Mouse (Mus musculus) hindbrain, embryonic 15.5 days (tissue): ENCODE measurements at regions not wholly inside any gene's neighbourhood (a gene's known extent, or its start where the extent isn't known, plus 50 kb on each side); places are given as distances from the start of the nearest gene placed in this dataset.

Experiments used
- ATAC-seq: fragments of 200-750 bp; cut with Nextera tagmentation; 2 replicates; pipeline ENCODE4 v1.8.0; 2017; ENCODE audit warnings: low read depth, moderate number of reproducible peaks, moderate TSS enrichment; ENCODE audit not compliant: low FRiP score
- H3K27ac ChIP-seq: fragments of 300-500 bp; sonication (generic); replicated peaks from 2 replicates; pipeline ENCODE4 v1.5.1; 2015; ENCODE audit warnings: mild to moderate bottlenecking, inconsistent platforms
- H3K27me3 ChIP-seq: fragments of 300-500 bp; sonication (generic); 2 replicates; pipeline ENCODE4 v1.6.1; 2015; ENCODE audit warnings: control low read depth, inconsistent platforms
- H3K36me3 ChIP-seq: fragments of 300-500 bp; sonication (generic); 2 replicates; pipeline ENCODE4 v1.6.1; 2015; ENCODE audit warnings: control low read depth, inconsistent platforms
- H3K4me1 ChIP-seq: fragments of 300-500 bp; sonication (generic); replicated peaks from 2 replicates; pipeline ENCODE4 v1.6.1; 2015; ENCODE audit warnings: control low read depth, inconsistent platforms
- H3K4me2 ChIP-seq: fragments of 300-500 bp; sonication (generic); 2 replicates; pipeline ENCODE4 v1.6.1; 2015; ENCODE audit warnings: moderate library complexity, mild to moderate bottlenecking, inconsistent platforms
- H3K4me3 ChIP-seq: fragments of 300-500 bp; sonication (generic); 2 replicates; pipeline ENCODE4 v1.5.1; 2015; ENCODE audit warnings: mild to moderate bottlenecking, inconsistent platforms
- H3K9ac ChIP-seq: fragments of 300-500 bp; sonication (generic); 2 replicates; pipeline ENCODE4 v1.6.1; 2015; ENCODE audit warnings: inconsistent platforms
- H3K9me3 ChIP-seq: fragments of 300-500 bp; sonication (generic); 2 replicates; pipeline ENCODE4 v1.6.1; 2016; ENCODE audit warnings: control low read depth, inconsistent platforms
- WGBS: fragments of 180-500 bp; shearing (Covaris S2); methylation state at CpG from one replicate; pipeline ENCODE4 v1.1.7; 2015; 5-methylcytosine and 5-hydroxymethylcytosine counted together

DNA sequence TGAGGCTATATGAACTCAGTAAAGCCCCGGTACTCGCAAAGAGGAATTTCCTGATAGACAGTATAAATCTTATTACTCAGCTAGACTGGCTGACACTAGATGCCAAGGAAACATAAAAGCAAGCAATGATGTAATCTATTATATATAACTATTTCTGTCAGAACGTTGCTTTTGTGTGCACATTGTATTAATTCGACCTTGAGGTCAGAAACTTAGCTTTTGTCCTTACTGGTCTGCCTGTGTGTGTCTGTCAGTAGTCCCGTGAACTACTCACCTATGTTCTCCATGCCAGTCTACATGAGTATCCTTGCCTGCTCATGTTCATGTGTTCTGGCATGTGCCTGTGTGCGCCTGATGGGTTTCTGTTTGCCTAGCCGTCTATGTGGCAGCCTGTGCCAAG is 70.5 kb downstream of the Tmx1 start:
- Histone ChIP-seq H3K4me1 (no peaks in the 10 kb centered on the region), H3K27me3 (no peaks in the 10 kb centered on the region), H3K4me2 (no peak overlapping the region), H3K36me3 (no peaks in the 10 kb centered on the region), H3K27ac (no peak overlapping the region), H3K9ac (no peak overlapping the region), H3K4me3 (no peak overlapping the region), H3K9me3 (no peaks in the 10 kb centered on the region)
- 79% methylated on average over 7 of the region's 7 CpGs for WGBS
- ATAC-seq = no peak

DNA sequence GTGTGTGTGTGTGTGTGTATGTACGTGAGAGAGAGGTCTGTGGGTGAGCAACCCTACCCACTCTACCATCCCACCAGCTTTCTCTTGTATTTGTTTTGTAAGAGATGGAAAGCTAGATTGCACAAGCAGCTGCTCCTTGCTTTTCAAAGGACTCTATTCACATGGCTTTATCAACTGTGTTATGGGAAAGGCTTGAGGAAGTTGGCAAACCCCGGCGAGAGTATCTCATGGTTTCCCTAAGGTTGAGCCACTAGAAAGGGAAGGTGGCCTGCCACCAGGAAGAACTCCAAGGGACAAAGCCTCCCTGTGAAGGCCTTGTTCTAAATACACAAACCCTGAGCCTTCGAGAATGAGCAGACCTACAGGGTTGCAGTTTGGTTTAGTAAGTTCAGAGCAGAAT is 71.8 kb downstream of the Tmx1 start:
- Histone ChIP-seq H3K4me3 (no peak overlapping the region), H3K9ac (no peak overlapping the region), H3K4me1 (no peaks in the 10 kb centered on the region), H3K9me3 (no peaks in the 10 kb centered on the region), H3K27ac (no peak overlapping the region), H3K4me2 (no peak overlapping the region), H3K27me3 (no peaks in the 10 kb centered on the region), H3K36me3 (no peaks in the 10 kb centered on the region)
- ATAC-seq = no peak
- 82% methylated on average over 4 of the region's 4 CpGs for WGBS

DNA sequence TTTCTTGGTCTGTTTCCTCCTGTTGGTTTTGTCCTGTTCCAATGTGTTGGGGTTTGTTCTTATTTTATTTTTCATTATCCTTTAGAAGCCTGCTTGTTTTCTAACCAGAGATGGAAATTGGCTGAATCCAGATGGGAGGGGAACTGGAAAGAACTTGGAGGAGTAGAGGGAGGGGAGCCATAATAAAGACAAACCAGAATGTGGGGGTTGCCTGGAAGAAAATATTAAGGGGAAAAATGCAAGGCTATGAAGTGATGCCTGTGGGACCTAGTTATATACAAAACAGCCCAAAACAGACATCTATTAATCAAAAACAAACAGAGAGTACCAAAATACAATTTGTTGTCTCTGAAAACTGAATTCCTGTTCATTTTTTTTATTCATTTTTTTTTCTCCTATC is 78.8 kb downstream of the Tmx1 start:
- no peak for ATAC-seq
- Histone ChIP-seq H3K4me1 (0 out of 2 replicates have a peak, but pooled peaks cover 6% of the 10 kb centered on the region), H3K4me3 (no peak overlapping the region)

DNA sequence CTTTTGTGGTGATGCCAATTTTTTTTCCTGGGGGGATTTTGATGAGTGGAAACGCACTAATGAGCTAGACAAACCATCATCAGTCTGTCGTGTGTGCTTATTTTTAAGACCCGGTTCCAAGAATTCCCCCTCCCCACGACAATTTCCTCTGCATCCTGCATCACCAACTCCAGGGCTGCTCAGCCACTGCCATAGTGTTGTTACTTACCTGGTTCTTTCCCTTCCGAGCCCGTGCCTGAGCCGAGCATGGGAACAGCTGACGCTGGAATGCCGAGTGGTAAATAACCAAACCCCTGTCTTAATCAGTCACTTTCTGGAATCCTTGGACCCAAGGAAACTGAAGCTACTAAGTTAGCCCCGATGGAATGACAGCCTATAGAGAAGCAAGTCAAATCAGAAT is 79.3 kb downstream of the Tmx1 start:
- Histone ChIP-seq H3K27ac (no peak overlapping the region), H3K4me1 (0 out of 2 replicates have a peak, but pooled peaks cover 6% of the 10 kb centered on the region), H3K4me3 (no peak overlapping the region), H3K36me3 (no peaks in the 10 kb centered on the region), H3K27me3 (no peaks in the 10 kb centered on the region), H3K4me2 (no peak overlapping the region), H3K9ac (no peak overlapping the region), H3K9me3 (no peaks in the 10 kb centered on the region)
- ATAC-seq = no peak
- WGBS = 79% methylated on average over 10 of the region's 10 CpGs

More for the DNA sequence above, 78.8 kb downstream of the Tmx1 start:
- Histone ChIP-seq H3K9me3 (no peaks in the 10 kb centered on the region), H3K36me3 (no peaks in the 10 kb centered on the region), H3K4me2 (no peak overlapping the region), H3K27ac (no peak overlapping the region), H3K9ac (no peak overlapping the region), H3K27me3 (no peaks in the 10 kb centered on the region)

DNA sequence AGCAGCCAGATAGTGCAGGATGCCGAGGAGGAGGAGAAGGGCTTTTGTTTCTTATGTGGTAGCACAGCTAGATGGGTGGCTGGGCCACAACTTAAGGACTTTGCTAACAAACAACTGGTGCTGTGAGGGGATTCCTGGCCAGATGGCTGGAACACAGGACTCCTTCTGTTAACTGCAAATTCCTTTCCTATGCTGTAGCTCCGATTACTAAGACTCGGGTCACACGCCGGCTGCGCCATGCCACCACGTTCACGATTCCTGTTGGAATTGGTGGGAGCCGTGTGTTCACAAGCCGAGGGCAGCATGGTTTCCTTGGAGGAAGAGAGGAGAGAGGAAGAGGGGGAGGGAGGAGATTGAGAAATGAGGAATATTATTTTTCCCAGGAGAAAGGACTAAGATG is 79.9 kb downstream of the Tmx1 start:
- H3K4me3 ChIP-seq = no peak overlapping the region
- 0 out of 2 replicates have a peak overlapping the region, but pooled peaks have one; percentile 28 for H3K27ac ChIP-seq
- H3K27me3 ChIP-seq = no peaks in the 10 kb centered on the region
- no peaks in the 10 kb centered on the region for H3K9me3 ChIP-seq
- 0 out of 2 replicates have a peak, but pooled peaks cover 6% of the 10 kb centered on the region for H3K4me1 ChIP-seq
- H3K4me2 ChIP-seq = no peak overlapping the region
- H3K36me3 ChIP-seq = no peaks in the 10 kb centered on the region
- WGBS = 70% methylated on average over 10 of the region's 10 CpGs
- ATAC-seq = no peak
- H3K9ac ChIP-seq = no peak overlapping the region

DNA sequence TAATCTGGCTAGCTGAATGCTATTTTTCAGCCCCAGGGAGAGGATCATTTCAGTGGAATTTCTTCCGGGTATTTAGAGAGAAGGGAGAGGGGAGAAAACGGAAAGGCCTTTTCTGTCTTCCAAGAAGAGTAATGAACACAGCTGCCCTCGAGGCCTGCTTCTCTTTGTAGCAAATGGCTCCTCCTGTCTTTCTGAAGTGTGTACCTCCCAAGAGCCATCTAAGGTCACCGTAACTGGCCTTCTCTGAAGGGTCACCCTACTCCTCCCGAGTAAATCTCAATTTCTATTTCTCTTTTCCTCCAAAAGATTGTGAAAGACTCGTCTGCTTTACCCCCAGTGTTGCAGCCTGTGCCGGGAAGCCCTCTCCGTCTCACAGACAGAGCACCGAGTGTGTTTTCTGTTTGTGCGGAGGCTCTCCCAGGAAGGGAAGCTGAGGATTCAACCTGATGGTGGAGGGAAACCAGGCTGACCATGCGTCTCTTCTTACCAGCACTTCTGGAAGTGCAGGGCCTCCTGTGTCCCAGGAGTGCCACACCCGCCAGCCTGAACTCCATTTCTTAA is 80.6 kb downstream of the Tmx1 start:
- 0 out of 2 replicates have a peak overlapping the region, but pooled peaks have one; percentile 28 for H3K27ac ChIP-seq
- no peak overlapping the region for H3K9ac ChIP-seq
- ATAC-seq = no peak

DNA sequence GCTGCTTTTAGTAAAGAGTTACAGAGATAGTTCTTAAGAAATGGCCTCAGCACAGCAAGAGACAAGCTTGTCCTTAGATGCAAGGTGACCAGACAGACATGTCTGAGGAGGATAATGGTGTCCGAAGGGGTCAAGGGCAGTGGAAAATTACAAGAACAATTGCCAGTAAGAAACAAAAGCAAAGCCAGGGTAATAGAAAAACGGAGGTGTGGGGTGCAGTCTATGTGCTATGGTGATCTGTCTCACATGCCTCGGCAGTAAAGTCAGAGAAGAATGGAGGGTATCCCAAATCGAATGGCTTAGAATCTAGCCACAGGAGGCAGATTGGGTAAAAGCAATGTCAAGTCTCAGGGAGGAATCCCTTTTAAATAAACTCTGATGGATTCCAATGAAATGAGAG is 86.2 kb downstream of the Tmx1 start:
- H3K9ac ChIP-seq = no peak overlapping the region
- ATAC-seq = no peak
- H3K4me1 ChIP-seq = peaks cover 2% of the 10 kb centered on the region; the same call in 1 of the 2 replicates
- no peak overlapping the region for H3K4me2 ChIP-seq
- H3K27me3 ChIP-seq = no peaks in the 10 kb centered on the region
- 57% methylated on average over 4 of the region's 4 CpGs for WGBS
- H3K4me3 ChIP-seq = no peak overlapping the region
- H3K27ac ChIP-seq = no peak overlapping the region
- H3K36me3 ChIP-seq = no peaks in the 10 kb centered on the region
- no peaks in the 10 kb centered on the region for H3K9me3 ChIP-seq

More for the DNA sequence above, 80.6 kb downstream of the Tmx1 start:
- WGBS = 62% methylated on average over 12 of the region's 12 CpGs
- no peaks in the 10 kb centered on the region for H3K36me3 ChIP-seq
- no peaks in the 10 kb centered on the region for H3K9me3 ChIP-seq
- 0 out of 2 replicates have a peak, but pooled peaks cover 6% of the 10 kb centered on the region for H3K4me1 ChIP-seq
- no peaks in the 10 kb centered on the region for H3K27me3 ChIP-seq
- H3K4me3 ChIP-seq = no peak overlapping the region
- H3K4me2 ChIP-seq = no peak overlapping the region

DNA sequence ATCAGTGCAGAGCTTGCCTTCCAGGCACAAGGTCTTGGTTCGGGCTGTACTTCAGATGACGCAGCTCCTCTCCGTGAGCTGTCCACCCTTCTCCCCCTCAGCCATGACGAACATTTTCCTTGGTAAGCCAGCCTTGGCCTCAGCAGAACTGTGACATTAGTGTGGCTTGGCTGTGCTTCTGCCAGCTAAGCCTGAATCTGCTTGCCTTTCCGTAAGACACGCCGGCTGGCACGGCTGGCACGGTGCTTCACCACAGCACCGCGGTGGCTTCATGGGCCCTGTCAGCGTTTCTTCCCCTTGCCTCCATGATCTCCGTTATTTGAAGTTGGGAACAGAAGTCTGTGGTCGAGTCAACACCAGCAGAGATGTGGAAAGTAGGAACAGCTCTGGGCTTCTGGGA is 87.0 kb downstream of the Tmx1 start:
- peaks cover 4% of the 10 kb centered on the region; the same call in 1 of the 2 replicates for H3K4me1 ChIP-seq
- no peak overlapping the region for H3K9ac ChIP-seq
- no peaks in the 10 kb centered on the region for H3K36me3 ChIP-seq
- no peaks in the 10 kb centered on the region for H3K9me3 ChIP-seq
- no peak overlapping the region for H3K4me2 ChIP-seq
- H3K27ac ChIP-seq = no peak overlapping the region
- no peak for ATAC-seq
- H3K4me3 ChIP-seq = no peak overlapping the region
- H3K27me3 ChIP-seq = no peaks in the 10 kb centered on the region
- 94% methylated on average over 14 of the region's 14 CpGs for WGBS

DNA sequence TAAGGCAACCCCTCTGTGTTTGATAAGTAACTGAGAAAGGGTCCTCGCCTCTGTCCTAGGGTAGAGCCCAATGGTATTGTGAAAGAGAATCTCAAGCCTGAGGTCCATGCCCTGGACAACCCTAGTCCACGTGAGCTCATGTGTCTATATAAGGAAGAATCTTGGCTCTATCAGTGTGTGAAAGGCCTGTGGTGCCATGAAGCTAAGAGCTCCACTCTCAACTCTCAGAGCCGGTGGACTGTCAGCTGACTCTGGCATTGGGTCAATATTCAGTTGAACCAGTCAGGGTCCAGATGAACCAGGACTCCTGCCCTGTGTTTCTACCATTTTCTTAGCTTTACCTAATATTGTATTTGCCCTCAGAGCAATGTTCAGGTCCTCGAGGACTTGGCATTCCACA is 88.5 kb downstream of the Tmx1 start:
- no peak overlapping the region for H3K27ac ChIP-seq
- no peak overlapping the region for H3K4me2 ChIP-seq
- no peaks in the 10 kb centered on the region for H3K9me3 ChIP-seq
- peaks cover 4% of the 10 kb centered on the region; the same call in 1 of the 2 replicates for H3K4me1 ChIP-seq
- no peaks in the 10 kb centered on the region for H3K36me3 ChIP-seq
- 88% methylated on average over 4 of the region's 4 CpGs for WGBS
- no peak for ATAC-seq
- H3K27me3 ChIP-seq = no peaks in the 10 kb centered on the region
- H3K9ac ChIP-seq = no peak overlapping the region
- no peak overlapping the region for H3K4me3 ChIP-seq

DNA sequence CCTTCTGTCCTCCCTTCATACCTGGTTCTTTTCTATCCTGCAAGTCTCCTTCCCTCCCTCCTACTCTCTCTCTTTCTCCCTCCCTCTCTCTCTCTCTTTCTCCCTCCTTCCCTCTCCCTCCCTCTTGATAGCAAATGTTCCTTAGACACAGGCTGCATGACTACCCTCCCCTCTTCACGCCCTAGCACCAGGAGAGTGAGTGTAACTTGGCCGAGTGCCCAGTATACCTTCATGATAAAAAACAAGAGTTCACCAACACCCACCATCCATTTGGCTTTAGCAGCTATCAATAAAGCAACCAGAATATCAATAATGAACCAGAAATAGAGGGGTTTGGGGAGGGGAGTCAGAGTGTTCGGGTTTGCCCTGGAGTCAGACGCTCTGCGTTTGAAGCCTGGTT is 90.4 kb downstream of the Tmx1 start:
- no peak overlapping the region for H3K9ac ChIP-seq
- ATAC-seq = no peak
- H3K4me1 ChIP-seq = peaks cover 4% of the 10 kb centered on the region; the same call in 1 of the 2 replicates
- H3K36me3 ChIP-seq = no peaks in the 10 kb centered on the region
- no peaks in the 10 kb centered on the region for H3K27me3 ChIP-seq
- 60% methylated on average over 5 of the region's 5 CpGs for WGBS
- no peak overlapping the region for H3K4me3 ChIP-seq
- no peak overlapping the region for H3K27ac ChIP-seq
- no peaks in the 10 kb centered on the region for H3K9me3 ChIP-seq
- H3K4me2 ChIP-seq = no peak overlapping the region

DNA sequence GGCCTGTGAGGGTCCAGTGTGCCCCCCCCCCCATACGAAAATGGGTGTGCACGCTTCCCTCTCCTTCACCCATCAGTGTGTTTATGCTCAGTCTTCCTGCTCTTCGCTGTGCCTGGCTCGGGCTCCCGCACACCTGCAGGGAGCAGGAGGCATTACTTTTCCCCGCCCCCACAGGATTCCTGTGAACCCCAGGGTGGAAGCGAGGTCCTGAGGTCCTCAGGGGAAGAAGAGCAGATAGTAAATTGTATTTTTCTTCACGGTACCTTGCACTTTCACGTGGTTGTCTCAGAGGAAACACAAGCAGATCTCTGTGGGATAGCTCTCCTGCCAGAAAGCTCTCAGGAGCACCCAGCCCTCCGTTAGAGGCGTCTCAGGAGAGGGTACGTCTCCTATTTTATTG is 91.4 kb downstream of the Tmx1 start:
- no peak overlapping the region for H3K27ac ChIP-seq
- ATAC-seq = no peak
- WGBS = 30% methylated on average over 12 of the region's 12 CpGs

DNA sequence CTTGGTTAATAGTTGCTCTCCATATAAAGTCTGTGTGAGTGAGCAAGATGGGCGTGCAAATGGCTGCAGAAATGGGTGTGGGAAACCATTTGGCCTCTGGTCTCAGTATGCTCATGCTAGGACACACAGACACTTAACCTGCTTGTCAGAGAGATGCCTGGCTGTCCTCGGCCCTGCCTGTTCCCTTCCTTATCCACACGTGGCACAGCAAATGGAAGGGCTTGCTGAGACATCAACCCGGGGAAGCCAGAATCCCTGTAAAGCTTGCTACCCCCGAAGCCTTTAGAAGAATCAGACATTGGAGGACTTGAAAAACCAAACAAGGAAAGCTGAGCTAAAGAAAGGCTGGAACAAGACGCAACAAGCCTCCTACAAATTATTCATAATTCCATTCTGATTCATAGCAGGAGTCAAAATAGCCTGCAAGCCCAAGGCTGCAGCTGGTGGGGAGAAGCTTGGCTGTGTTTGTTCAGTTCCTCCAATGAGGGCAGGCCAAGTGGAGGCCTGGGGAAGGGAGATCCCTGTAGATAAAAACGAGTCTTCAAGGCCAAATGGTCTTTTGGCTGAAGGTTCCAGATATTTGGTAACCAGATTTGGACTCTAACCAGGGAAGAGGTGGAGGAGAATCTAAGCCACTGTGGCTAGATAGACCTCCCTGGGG is 92.1 kb downstream of the Tmx1 start:
- H3K9ac ChIP-seq = no peak overlapping the region
- peaks cover 4% of the 10 kb centered on the region; the same call in 1 of the 2 replicates for H3K4me1 ChIP-seq
- no peak for ATAC-seq
- no peaks in the 10 kb centered on the region for H3K9me3 ChIP-seq
- H3K27me3 ChIP-seq = no peaks in the 10 kb centered on the region
- H3K36me3 ChIP-seq = no peaks in the 10 kb centered on the region
- no peak overlapping the region for H3K4me3 ChIP-seq
- H3K4me2 ChIP-seq = no peak overlapping the region
- H3K27ac ChIP-seq = no peak overlapping the region
- WGBS = 63% methylated on average over 7 of the region's 7 CpGs

More for the DNA sequence above, 91.4 kb downstream of the Tmx1 start:
- Histone ChIP-seq H3K4me3 (no peak overlapping the region), H3K4me1 (peaks cover 4% of the 10 kb centered on the region; the same call in 1 of the 2 replicates), H3K9ac (no peak overlapping the region), H3K9me3 (no peaks in the 10 kb centered on the region), H3K4me2 (no peak overlapping the region), H3K36me3 (no peaks in the 10 kb centered on the region), H3K27me3 (no peaks in the 10 kb centered on the region)
